Mouse (Mus musculus) thymus, adult 2 months (tissue): ENCODE results near the gene Slc45a1.

ENCODE experiments used
- CTCF ChIP-seq: fragments of 200-500 bp; IDR thresholded peaks from 2 replicates; pipeline ENCODE4 v1.5.1; 2012; ENCODE audit warnings: mild to moderate bottlenecking, control low read depth, low read length, moderate library complexity, borderline replicate concordance; ENCODE audit not compliant: control insufficient read depth, poor library complexity, insufficient read depth; ENCODE audit errors: extremely low read depth
- POLR2A ChIP-seq: fragments of 200-500 bp; IDR thresholded peaks from 2 replicates; pipeline ENCODE4 v1.6.1; 2012; ENCODE audit warnings: mild to moderate bottlenecking, low read length, control low read depth, moderate library complexity; ENCODE audit not compliant: control insufficient read depth, poor library complexity, insufficient read depth; ENCODE audit errors: extremely low read depth

DNA sequence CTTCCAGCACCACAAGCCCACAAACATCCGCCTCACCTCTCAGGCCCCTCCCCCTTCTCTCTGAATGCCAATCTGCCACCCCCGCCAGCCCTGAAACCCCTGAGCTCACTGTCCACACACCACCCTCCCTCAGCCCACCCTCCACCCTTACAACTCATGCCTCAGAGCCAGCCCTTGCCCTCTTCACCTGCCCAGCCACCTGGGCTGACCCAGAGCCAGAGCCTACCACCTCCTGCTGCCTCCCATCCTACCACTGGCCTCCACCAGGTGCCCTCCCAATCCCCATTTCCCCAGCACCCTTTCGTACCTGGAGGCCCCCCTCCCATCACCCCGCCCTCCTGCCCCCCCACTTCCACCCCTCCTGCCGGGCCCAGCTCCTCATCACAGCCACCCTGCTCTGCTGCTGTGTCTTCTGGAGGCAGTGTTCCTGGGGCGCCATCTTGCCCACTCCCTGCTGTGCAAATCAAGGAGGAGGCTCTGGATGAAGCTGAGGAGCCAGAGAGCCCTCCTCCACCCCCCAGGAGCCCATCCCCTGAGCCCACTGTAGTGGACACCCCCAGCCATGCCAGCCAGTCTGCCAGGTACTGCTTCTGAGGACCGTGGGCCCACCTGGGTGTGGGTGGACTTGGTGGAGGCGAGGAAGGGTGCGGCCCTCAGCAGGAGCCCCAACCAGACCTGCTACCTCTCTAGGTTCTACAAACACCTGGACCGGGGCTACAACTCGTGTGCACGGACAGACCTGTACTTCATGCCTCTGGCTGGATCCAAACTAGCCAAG lies 36.5 kb downstream of the Slc45a1 start:
- TF ChIP-seq CTCF (no peak), POLR2A (no peak)
